Mouse (Mus musculus) small intestine, adult 2 months (tissue): ENCODE data around the gene Mgat2.

ENCODE experiments used
- CTCF ChIP-seq: fragments of 200-500 bp; IDR thresholded peaks from 2 replicates; pipeline ENCODE4 v1.5.1; 2012; ENCODE audit warnings: low read depth, mild to moderate bottlenecking, control low read depth, inconsistent platforms, low read length, moderate library complexity, mixed read lengths; ENCODE audit not compliant: insufficient replicate concordance, insufficient read length; ENCODE audit errors: extremely low read depth
- POLR2A ChIP-seq: fragments of 200-500 bp; IDR thresholded peaks from 2 replicates; pipeline ENCODE4 v1.6.1; 2012; ENCODE audit warnings: low read depth, mild to moderate bottlenecking, control low read depth, inconsistent platforms, low read length, moderate library complexity

- TF ChIP-seq CTCF = no peak
- no peak for TF ChIP-seq POLR2A
These were observed 6.6 kb downstream of the Mgat2 start for GRCm38 (mm10) chr12:69190522-69190921.
